Mouse (Mus musculus) left cerebral cortex, adult 8-10 months (tissue): Measurements from ENCODE around the gene Zfp90. TPM values are rescaled to one million over a fixed set of nuclear protein-coding genes. Genes with fewer than 3 reads are reported as not detected.
A peak's percentile ranks its signal among the peaks of the same experiment; 100 is the strongest.

Source experiments
- DNase-seq, 2 experiments: peaks; one replicate each; pipeline ENCODE4 v3.0.0; 2022; ENCODE audit warnings: low spot score in 2 of 2
- total RNA-seq, 4 experiments: library from RNA; stranded (reverse); gene quantifications; 2 replicates each; pipeline ENCODE4 v1.2.4; 2022

The Zfp90 gene
- total RNA-seq, 4 experiments from 2014 or later, result 11.8 to 13.6 (median 12.9) TPM

DNA sequence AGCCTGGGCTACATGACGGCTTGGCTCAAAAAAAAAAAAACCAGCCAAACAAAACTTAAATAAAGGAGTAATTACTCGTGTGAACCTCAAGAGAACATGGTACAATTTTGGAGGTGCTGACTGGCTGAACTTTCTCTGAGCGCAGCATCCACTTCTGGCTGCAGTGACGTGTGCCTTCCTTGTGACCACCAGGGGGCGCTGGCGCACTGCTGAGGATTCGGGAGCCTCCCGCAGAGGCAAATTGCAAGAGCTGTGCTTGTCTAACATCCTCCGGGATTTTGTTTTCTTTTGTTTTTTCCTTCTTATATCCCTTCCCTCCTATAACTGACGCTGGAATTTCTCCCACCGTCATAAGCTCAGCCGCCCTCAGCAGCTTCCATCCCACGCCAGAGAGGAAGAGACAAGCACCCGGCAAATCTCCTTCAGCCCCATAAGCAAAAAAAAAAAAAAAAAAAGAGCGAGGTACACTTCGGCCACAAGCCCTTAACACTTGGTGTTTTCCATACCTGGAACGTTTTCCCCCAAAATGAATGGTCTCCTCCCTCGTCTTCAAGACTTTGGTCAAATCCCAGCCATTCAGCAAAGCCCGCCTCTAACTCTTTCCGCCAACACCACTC is 17.9 kb downstream of the Zfp90 start:
- peak; percentile 59 to 64 for DNase-seq

DNA sequence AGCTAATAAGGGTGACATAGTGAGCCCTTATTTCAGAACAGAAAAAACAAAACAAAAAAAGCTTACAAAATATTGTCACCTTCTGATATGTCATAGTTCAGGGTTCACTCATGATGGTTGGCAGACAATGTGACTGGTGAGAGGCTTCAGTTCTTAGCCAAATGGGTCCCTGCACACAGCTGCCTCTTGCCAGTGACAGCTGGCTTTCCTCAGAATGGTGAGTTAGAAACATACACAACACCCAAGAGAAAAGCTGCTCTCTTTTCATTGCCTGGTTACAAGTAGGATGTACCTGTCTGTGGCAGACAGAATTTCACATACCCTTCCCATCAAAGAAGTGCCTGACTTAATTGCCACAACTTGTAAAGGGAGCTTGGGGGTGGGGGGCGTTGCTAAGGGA is 18.5 kb downstream of the Zfp90 start:
- DNase-seq, result no peak

DNA sequence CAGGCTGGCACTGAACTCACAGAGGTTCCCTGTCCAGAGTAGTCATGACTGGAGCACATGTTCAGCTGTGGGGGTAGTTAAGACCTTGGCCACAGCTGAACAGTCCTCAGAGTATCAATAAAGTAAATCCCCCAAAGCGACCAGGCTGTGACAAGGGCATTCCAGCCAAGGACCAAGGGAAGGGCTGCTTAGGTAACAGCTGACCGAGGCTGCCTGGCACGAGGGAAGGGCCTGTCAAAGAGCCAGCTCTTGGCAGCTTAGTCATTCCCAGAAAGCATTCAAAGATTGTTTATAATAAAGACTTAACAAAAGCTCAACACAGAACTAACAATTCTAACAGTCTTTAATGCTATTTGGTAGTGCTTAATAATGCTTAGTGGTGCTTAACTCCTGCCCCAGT is 22.7 kb downstream of the Zfp90 start:
- DNase-seq, result no peak

DNA sequence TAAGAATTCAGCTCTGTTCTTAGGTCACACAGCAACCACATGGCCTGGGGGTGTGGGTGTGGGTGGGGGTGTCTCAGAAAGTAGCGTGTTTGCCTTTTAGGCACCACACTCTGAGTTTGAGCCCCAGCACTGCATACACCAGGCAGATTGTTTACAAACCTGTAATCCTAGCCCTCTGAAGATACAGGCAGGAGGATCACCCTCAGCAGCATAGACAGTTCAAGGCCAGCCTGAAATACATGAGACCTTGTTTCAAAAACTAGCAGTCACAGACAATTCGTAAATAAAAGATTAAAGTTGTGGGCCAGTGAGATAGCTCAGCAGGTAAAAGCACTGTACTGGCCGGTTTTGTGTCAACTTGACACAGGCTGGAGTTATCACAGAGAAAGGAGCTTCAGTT is 25.0 kb downstream of the Zfp90 start:
- DNase-seq, result no peak

DNA sequence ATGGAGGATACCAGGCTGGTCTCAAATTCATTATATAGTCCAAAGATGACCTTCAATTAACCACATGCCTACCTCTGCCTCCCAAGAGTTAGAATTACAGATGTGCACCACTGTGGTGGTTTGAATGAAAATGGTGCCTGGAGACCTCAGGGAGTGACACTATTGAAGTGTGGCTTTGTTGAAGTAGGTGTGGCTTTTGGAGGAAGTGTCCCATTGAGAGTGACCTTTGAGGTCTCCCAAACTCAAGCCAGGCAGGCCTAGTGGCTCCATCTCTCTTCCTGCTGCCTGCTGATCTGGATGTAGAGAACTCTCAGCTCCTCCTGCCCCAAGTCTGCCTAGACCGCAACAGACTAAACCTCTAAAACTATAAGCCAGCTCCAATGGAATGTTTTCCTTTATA is 27.6 kb downstream of the Zfp90 start:
- no peak for DNase-seq

DNA sequence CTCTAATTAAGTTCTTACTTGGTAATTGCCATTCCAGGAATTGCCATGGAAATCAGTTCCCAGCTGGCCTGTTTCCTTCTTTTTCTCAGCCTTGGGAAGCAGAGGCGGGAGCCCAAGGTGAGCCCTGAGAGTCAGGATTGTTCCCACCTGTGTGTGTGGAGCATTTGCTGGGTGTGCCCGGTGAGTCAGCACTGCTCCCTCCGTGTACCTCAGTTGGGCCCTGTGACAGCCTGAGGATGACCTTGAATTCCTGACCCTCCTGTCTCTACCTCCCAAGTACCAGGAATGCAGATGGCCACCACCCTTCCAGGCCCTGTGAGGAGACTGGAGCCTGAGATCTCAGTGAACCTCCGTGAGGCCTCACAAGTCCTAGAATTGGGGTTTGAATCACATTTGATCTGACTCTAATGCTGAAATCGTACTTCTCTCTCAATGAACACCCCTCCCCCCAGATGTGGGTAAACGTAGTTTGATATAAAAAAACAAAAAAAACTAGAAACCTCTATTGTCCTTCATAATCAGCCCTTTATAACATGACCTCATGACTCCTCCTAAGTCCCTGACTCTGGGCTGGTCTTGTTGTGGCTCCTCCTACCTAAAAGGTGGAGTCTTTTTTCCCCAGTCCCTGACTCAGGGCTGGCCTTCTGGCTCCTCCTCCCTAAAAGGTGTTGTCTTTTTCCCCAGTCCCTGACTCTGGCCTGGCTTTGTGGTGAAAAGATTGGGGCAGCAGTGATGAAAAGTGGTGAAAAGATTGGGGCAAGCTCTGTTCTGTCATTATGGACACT is 36.4 kb downstream of the Zfp90 start:
- no peak for DNase-seq

DNA sequence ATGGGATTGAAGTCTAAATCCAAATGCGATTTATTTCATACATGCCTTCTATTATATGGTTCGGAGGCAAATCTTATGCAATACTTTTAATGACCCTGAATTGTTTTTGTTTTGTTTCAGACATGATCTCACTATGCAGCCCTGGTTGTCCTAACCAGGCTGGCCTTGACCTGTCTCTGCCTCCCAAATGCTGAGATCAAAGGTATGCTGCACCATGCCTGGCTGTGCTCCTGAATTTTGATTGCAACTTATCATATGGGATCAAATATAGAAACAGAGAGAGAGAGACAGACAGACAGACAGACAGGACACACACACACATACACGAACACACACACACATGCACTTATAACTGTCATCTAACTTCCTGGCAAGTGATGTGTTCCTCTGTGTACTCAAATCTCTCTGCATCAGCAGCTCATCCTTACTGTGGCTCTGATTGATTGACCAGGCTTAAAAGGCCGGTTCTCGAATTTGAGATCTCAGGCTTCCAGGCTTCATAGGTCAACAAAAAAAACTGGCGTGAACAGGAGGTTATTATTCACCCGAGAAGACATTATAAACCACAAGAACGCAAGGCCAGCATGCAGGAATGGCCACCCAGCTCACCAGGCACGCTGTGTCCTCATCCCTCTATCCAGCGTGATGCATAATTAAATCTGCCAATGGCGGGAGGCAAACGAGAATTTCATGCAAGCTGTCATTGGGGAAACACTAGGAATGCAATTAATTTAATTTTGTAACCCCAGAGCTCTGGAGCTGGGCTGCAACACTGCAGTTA is 37.8 kb downstream of the Zfp90 start:
- no peak for DNase-seq

DNA sequence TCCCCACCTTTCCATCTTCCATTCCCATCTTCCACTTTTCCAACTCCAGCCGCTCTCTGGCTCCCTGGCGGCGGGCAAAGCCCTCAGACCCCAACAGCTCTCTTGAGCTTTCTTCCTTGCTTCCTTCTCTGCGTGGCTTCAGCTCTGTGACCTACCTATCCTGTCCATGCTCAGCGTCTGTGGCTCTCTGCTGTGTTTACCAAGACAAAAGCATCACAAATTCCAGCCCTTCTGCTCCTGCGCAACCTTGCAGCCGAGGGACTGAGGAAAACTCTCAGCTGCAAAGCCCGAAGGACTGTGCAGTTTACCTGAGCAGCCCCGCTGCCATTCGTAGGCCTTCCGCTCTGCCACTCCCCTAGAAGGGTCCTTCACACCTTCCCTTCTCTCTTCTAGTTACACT is 38.9 kb downstream of the Zfp90 start:
- no peak for DNase-seq

DNA sequence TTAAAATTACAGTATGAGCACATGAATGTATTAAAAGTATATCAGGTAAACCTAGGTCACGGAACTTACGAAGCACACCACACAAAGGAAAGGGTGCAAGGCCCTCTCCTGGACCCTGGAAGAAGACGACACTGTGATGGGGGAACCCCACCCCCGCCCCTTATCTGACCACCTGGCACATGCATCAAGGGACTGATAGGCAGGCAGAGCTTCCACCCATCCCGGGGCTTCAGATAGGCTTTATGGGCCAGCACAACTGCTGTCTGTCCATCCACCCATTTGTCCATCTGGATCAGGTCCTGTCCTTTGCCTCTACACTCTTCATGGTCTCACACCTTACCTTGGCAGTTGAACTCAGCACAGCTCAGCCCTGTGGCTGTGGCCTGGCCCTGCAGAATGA is 47.0 kb downstream of the Zfp90 start:
- no peak for DNase-seq

DNA sequence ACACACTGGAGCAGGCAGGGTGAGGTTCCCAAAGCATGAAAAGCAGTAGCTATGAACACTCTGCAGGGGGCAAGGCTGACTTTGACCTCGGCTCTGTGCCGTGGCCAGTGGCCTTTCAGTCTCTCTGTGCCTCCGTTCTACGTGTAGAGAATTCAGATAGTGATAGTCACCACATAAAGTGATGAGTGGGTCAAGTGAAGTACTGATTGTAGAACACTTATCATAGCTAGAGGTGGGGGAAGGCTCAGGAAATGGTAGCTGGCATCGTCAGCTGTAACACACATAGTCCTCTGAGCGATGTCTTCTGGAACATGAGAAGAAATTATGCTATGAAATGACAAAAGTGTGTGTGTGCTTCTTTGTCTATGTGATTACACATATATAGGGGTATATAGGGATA is 48.7 kb downstream of the Zfp90 start:
- no peak for DNase-seq

DNA sequence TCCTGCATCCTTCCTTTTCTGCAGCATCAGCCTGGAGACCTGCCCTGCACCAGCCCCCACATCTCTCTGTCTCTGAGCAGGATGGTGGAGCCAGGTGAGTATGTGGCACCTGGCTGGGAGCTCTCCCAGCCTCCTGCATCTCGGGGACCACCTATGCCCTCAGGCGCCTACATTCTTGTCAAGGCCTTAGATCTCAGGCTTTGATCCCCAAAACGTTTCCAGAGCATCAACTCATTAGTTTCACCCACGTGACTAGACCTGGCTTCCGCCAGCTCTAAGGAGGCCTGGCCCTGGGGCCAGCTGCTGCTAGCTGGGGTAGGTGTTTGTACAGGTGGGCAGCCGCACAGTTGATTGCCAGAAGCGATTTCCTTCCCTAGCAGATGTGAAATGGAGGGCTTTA is 54.4 kb downstream of the Zfp90 start:
- DNase-seq, result no peak

DNA sequence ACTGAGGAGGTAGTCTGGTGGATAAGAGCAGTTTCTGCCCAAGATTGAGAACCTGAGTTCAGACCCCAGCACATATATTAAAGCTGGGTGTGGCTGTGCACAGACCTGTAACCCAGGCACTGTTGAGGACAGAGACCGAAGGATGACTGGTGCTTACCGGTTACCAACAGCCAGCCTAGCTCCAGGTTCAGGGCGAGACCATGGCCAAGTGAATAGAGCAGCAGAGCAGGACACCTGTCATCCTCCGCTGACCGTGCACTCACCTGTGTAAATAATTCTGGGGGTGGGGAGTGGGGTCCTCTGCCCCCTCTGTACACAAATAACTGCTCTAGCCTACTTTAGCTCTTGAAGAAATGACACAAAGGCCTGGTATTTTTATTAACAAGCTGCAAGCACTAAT is 58.9 kb downstream of the Zfp90 start:
- DNase-seq, result no peak

Other genes with a start within 250 kb of the Zfp90 start
- 10 to 100 TPM; 18.6 to 27.4 (median 23.4) TPM for gene Slc7a6, start 246.5 kb upstream of the Zfp90 start, total RNA-seq
- gene Slc7a6os, start 204.4 kb upstream of the Zfp90 start, total RNA-seq, result 10 to 100 TPM; 24.6 to 29.9 (median 29.5) TPM
- 10 to 100 TPM; 33.4 to 38.7 (median 36.3) TPM for gene Prmt7, start 204.4 kb upstream of the Zfp90 start, total RNA-seq
- gene Smpd3, start 77.3 kb upstream of the Zfp90 start, total RNA-seq, result 10 to 100 TPM; 65.8 to 76.1 (median 71.5) TPM
- not detected for gene 6030452D12Rik, start 85.2 kb downstream of the Zfp90 start, total RNA-seq
- under 1 TPM; 0.33 to 0.62 (median 0.40) TPM for gene Cdh3, start 95.6 kb downstream of the Zfp90 start, total RNA-seq
- 100 to 1,000 TPM in 1 of 4 experiments, 10 to 100 TPM in 3; 92.7 to 111 (median 96.1) TPM for gene Gm10073, start 158.1 kb downstream of the Zfp90 start, total RNA-seq
- gene Cdh1, start 188.0 kb downstream of the Zfp90 start, total RNA-seq, result 1 to 10 TPM; 1.9 to 2.9 (median 2.3) TPM